Mouse (Mus musculus) mouse embryonic stem cell (cell line): ENCODE data around the gene Tex46.

Experiments used
- in situ Hi-C, 2 experiments: fragments of 300-500 bp; cut with MboI; formaldehyde crosslinking; loops; 1 replicate in 1 of 2; 3 replicates in 1 of 2; pipeline ENCODE4 v1.14.3; 2019 to 2020; ENCODE audit warnings: low sequenced_read_pairs in 2 of 2, low pct_unique_long_range_greater_than_20kb in 1 of 2, mixed read lengths in 1 of 2; ENCODE audit not compliant: unreplicated experiment in 1 of 2

Tex46 gene

DNA sequence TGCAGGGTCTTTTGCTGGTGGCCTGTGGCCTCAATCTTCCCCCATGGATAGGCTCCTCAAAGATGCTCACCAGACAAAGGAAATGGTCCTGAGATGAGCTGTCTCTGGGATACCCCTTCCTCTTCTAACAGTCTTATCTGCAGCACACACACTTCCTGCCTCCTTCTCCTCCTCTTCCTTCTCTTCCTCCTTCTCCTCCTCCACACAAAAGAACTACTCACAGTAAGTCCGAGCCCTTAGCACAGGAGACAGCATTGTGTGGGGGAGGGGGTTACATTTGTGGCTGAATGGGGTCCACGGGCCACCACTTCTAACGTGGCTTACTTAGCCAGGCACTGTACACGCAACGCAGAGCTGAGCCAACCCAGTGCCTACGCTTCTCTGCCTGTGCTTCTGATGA, 42.8 kb downstream of the Tex46 start:
- in situ Hi-C loops, result loop anchor here in 1 of 2 experiments (10.0 to 25.0 kb wide), 2 partner anchors 112 to 409 kb away; no protein-coding TSS in a partner anchor

- in situ Hi-C loops, result loop anchor here in 1 of 2 experiments (10.0 to 25.0 kb wide), 2 partner anchors 111 to 409 kb away; no protein-coding TSS in a partner anchor
Measured at GRCm38 (mm10) chr4:136653692-136654234, 43.5 kb downstream of the Tex46 start.

DNA sequence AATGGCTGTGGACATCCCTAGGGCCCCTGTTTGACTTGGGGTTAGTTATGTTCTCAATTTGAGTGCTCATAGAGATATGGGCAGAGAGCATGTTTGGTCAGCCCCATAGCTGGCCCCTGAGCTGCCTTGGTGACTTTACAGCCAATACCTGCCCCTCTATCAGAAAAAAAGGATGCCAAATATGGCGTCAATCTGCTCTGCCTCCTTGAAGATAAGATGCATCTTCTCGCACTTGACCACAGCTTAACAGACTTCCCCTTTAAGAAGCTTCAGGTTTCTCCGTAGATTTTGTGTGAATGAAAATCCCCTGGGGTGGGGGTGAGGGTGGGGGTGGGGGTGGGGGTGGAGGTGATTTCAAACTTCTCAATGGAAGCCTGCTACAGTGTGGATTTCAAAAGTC, 47.7 kb downstream of the Tex46 start:
- in situ Hi-C loops, result loop anchor here in 1 of 2 experiments (10.0 to 25.0 kb wide), 2 partner anchors 107 to 404 kb away; no protein-coding TSS in a partner anchor
